Mouse (Mus musculus): ENCODE results near the gene Gm28047. TPM values are rescaled to one million over a fixed set of nuclear protein-coding genes. Genes with fewer than 3 reads are reported as not detected.
A peak's percentile ranks its signal among the peaks of the same experiment; 100 is the strongest.

Gene Gm28047
- polyA plus RNA-seq, 1 experiment, result not detected

GRCm38 (mm10) chr15:102513004-102513403 is 111.9 kb downstream of the Gm28047 start:
- Histone ChIP-seq H3K4me1 (ENCODE audit: control insufficient read depth, insufficient read depth, low read length) (peaks cover 9% of the 10 kb centered on the region), H3K27ac (ENCODE audit: insufficient read depth, low read length) (no peak overlapping the region), H3K4me3 (ENCODE audit: insufficient read depth, low read length) (no peak overlapping the region)
- TF ChIP-seq POLR2A (IDR thresholded peaks at IDR 0.05; ENCODE audit: extremely low read depth, insufficient read depth, low read length) (no peak), CTCF (IDR thresholded peaks at IDR 0.05; ENCODE audit: extremely low read depth, insufficient read depth, low read length) (no peak)

DNA sequence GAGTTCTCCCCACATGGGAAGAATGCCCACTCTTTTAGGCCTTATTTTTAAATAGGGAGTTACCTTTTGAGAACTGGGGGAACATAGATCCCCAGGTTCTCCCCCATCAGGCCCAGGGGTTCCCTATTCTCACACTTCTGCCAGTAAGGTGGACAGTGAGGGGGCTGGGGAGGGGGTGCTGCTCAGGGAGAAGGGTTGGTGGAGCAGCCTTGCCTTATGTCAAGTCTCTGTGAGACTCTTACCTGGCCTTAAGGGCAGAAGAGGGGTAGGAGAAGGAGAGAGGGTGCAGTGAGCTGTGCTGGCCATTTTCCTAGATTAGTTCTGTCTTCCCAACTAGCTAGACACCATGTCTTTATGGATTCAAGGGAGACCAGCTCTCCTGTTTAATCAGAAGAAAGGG is 112.4 kb downstream of the Gm28047 start:
- TF ChIP-seq CTCF (IDR thresholded peaks at IDR 0.05; ENCODE audit: extremely low read depth, insufficient read depth, low read length) (no peak), POLR2A (IDR thresholded peaks at IDR 0.05; ENCODE audit: extremely low read depth, insufficient read depth, low read length) (no peak)
- H3K4me1 ChIP-seq (ENCODE audit: control insufficient read depth, insufficient read depth, low read length), result peaks cover 9% of the 10 kb centered on the region
- no peak overlapping the region for H3K4me3 ChIP-seq (ENCODE audit: insufficient read depth, low read length)
- H3K27ac ChIP-seq (ENCODE audit: insufficient read depth, low read length), result no peak overlapping the region

DNA sequence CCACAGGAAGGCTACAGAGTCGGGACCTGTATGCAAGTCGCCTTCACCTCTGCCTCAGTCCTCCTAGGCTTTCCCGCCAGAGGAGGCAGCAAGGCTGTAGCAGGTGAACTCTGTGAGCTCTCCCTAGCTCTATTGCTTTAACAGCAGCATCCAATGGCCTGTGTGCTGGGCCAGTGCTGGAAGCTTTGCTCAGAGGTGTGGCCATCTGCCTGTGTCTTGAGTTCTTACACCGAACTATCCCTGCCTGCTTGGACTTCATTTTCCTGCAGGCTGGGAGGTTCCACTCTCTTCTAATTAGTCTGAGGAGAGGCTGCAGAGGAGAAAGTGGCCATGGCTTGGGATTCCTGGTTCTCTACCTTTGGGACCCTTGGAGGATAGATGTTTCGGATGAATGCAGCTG is 112.9 kb downstream of the Gm28047 start:
- TF ChIP-seq CTCF (IDR thresholded peaks at IDR 0.05; ENCODE audit: extremely low read depth, insufficient read depth, low read length), result no peak
- TF ChIP-seq POLR2A (IDR thresholded peaks at IDR 0.05; ENCODE audit: extremely low read depth, insufficient read depth, low read length), result no peak
- Histone ChIP-seq H3K4me1 (ENCODE audit: control insufficient read depth, insufficient read depth, low read length) (peaks cover 9% of the 10 kb centered on the region), H3K27ac (ENCODE audit: insufficient read depth, low read length) (no peak overlapping the region), H3K4me3 (ENCODE audit: insufficient read depth, low read length) (no peak overlapping the region)

DNA sequence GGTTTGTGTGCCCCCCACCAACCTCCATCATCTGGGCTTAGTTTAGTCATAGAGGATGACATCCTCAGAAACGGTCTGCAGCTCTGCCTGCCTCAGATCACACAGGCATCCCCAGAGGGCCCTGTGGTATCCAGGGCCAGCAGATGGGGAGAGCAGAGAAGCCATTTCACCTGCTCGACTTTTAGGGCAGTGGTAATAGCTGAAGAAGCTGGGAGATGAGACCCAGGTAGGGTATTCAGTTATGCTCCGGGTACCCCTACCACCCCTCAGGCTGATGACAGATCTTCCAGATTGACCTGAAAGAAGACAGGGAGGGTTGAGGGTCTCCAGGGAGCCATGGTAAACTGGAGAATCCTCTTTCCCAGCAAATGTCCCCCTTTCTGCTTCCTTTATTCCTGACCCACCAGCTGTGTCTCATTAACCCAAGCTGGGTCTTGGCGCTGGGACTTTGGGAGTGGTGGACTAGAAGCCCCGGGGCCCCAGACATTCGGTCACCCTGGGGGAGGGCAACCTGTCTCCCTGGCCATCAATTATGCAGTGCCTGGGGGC is 113.5 kb downstream of the Gm28047 start:
- no peak overlapping the region; the same call in 1 of the 2 replicates for H3K4me3 ChIP-seq (ENCODE audit: insufficient read depth, low read length)
- no peak for TF ChIP-seq POLR2A (IDR thresholded peaks at IDR 0.05; ENCODE audit: extremely low read depth, insufficient read depth, low read length)
- no peak for TF ChIP-seq CTCF (IDR thresholded peaks at IDR 0.05; ENCODE audit: extremely low read depth, insufficient read depth, low read length)
- H3K4me1 ChIP-seq (ENCODE audit: control insufficient read depth, insufficient read depth, low read length), result peaks cover 9% of the 10 kb centered on the region
- H3K27ac ChIP-seq (ENCODE audit: insufficient read depth, low read length), result peak overlapping the region; percentile 45

DNA sequence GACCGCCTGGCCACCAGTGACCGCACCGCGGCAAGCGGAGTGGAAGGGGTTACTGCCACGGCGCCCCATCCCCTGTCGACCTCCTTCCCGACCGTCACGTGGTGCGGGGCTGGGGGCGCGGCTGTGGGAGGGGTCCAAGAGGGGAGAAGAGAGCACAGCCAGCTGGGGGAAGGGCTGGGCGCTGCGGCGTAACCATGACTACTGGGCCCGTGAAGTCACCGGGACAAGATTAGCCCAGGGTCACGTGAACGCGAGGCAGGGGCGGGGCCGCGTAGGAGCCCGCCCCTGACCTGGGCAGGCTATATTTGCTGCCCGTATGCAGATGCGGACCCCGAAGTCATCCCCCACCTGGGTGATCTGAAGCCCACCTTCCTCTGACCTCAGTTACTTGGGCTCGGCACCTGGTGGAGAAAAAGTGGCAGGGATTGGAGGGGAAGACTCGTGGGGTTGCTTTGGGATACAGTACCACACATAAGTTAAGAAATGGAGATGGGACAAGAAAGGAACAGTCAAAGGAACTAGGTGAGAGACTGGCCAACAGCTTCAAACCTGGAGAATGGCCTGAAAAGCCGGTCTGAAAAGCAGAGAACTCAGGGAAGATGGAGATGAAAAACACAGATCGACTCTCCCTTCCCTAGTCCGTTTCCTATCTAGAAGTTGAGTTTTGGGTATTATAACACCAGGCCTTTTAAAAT is 114.1 kb downstream of the Gm28047 start:
- peak overlapping the region; percentile 51 for H3K27ac ChIP-seq (ENCODE audit: insufficient read depth, low read length)
- H3K4me3 ChIP-seq (ENCODE audit: insufficient read depth, low read length), result peak overlapping the region; percentile 58
- 0 out of 2 replicates have a peak, but pooled peaks have one; percentile 11 for TF ChIP-seq POLR2A (IDR thresholded peaks at IDR 0.05; ENCODE audit: extremely low read depth, insufficient read depth, low read length)
- no peak for TF ChIP-seq CTCF (IDR thresholded peaks at IDR 0.05; ENCODE audit: extremely low read depth, insufficient read depth, low read length)
- peaks cover 9% of the 10 kb centered on the region for H3K4me1 ChIP-seq (ENCODE audit: control insufficient read depth, insufficient read depth, low read length)

DNA sequence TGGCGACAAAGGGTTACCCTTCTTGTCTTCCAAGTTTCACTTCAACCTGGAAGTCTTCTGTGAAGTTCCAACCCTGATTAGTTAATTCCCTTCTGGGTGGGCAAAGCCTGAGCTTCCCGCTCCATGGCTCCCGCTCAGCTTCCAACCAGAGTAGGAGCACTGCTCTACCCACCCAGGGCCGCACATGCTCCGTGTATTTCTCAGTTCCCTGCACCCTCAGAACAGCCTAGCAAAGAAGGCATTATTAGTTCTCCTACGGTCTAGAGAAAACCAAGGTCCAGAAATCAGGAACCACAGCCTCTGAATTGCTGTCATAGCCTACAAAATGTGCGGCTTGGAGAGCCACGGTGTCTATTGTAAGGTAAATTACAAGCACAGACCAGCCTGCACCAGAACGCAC is 114.8 kb downstream of the Gm28047 start:
- H3K4me1 ChIP-seq (ENCODE audit: control insufficient read depth, insufficient read depth, low read length), result peaks cover 9% of the 10 kb centered on the region
- peak overlapping the region; percentile 58 for H3K4me3 ChIP-seq (ENCODE audit: insufficient read depth, low read length)
- H3K27ac ChIP-seq (ENCODE audit: insufficient read depth, low read length), result peak overlapping the region; percentile 51
- TF ChIP-seq POLR2A (IDR thresholded peaks at IDR 0.05; ENCODE audit: extremely low read depth, insufficient read depth, low read length) (no peak), CTCF (IDR thresholded peaks at IDR 0.05; ENCODE audit: extremely low read depth, insufficient read depth, low read length) (no peak)

DNA sequence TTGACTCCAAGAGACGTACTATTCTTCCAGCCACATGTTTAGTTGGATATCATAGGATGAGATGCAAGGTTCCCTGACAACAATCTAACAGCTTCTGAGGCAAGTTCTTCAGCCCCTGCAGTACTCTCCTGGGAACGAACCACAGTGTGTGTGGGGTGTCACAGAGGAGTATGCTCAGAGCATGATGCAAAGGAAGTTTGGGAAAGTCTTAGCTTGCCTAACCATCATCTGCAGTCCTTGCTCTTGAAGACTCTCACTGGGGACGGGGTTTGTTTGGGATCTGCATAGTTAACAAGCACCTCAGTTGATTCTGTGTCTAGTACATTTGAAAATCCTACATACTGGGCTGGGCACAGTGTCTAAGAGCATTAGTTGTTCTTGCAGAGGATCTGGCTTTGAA is 116.5 kb downstream of the Gm28047 start:
- peaks cover 9% of the 10 kb centered on the region for H3K4me1 ChIP-seq (ENCODE audit: control insufficient read depth, insufficient read depth, low read length)
- H3K4me3 ChIP-seq (ENCODE audit: insufficient read depth, low read length), result no peak overlapping the region
- TF ChIP-seq CTCF (IDR thresholded peaks at IDR 0.05; ENCODE audit: extremely low read depth, insufficient read depth, low read length) (no peak), POLR2A (IDR thresholded peaks at IDR 0.05; ENCODE audit: extremely low read depth, insufficient read depth, low read length) (no peak)
- H3K27ac ChIP-seq (ENCODE audit: insufficient read depth, low read length), result no peak overlapping the region

DNA sequence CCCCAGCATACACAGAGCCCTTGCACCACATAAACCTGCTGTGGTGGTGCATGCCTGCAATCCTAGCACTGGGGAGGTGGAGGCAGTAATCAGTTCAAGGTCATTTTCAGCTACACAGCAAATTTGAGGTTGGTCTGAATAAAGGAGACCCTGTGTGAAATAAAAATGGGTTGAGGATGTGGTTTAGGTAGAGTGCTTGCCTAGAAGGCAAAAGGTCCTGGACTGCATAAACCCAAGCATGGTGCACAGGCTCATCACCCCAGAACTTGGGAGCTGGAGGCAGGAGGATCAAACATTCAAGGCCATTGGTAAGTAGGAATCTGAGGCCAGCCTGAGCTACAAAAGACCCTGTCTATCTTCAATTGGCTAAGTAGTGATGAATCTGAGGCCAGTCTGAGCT is 117.3 kb downstream of the Gm28047 start:
- H3K27ac ChIP-seq (ENCODE audit: insufficient read depth, low read length), result no peak overlapping the region
- no peak for TF ChIP-seq CTCF (IDR thresholded peaks at IDR 0.05; ENCODE audit: extremely low read depth, insufficient read depth, low read length)
- no peak for TF ChIP-seq POLR2A (IDR thresholded peaks at IDR 0.05; ENCODE audit: extremely low read depth, insufficient read depth, low read length)
- no peak overlapping the region for H3K4me3 ChIP-seq (ENCODE audit: insufficient read depth, low read length)
- peaks cover 9% of the 10 kb centered on the region for H3K4me1 ChIP-seq (ENCODE audit: control insufficient read depth, insufficient read depth, low read length)

GRCm38 (mm10) chr15:102506864-102507263 is 118.0 kb downstream of the Gm28047 start:
- TF ChIP-seq CTCF (IDR thresholded peaks at IDR 0.05; ENCODE audit: extremely low read depth, insufficient read depth, low read length) (no peak), POLR2A (IDR thresholded peaks at IDR 0.05; ENCODE audit: extremely low read depth, insufficient read depth, low read length) (no peak)
- H3K4me3 ChIP-seq (ENCODE audit: insufficient read depth, low read length), result no peak overlapping the region

DNA sequence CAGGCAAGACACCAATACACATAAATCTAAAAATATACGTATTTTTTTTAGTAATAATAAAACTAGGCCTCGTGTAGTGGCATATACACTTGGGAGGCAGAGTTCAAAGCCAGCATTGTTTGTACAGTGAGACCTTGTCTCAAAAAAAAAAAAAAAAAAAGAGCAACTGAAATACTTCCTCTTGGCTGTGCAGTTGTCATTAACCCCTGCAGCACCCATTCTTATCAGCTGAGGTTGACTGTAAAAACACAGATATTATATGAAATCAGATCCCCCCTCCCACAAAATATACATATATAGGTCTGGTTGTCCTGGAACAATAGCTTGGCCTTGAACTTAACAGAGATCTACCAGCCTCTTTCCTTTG is 118.4 kb downstream of the Gm28047 start:
- Histone ChIP-seq H3K4me3 (ENCODE audit: insufficient read depth, low read length) (no peak overlapping the region), H3K27ac (ENCODE audit: insufficient read depth, low read length) (no peak overlapping the region), H3K4me1 (ENCODE audit: control insufficient read depth, insufficient read depth, low read length) (peaks cover 6% of the 10 kb centered on the region; the same call in 1 of the 2 replicates)
- TF ChIP-seq POLR2A (IDR thresholded peaks at IDR 0.05; ENCODE audit: extremely low read depth, insufficient read depth, low read length), result no peak
- no peak for TF ChIP-seq CTCF (IDR thresholded peaks at IDR 0.05; ENCODE audit: extremely low read depth, insufficient read depth, low read length)

More at GRCm38 (mm10) chr15:102506864-102507263, 118.0 kb downstream of the Gm28047 start:
- Histone ChIP-seq H3K27ac (ENCODE audit: insufficient read depth, low read length) (no peak overlapping the region), H3K4me1 (ENCODE audit: control insufficient read depth, insufficient read depth, low read length) (peaks cover 7% of the 10 kb centered on the region)
